Mouse (Mus musculus): ENCODE measurements around the gene Ppm1e. TPM values are rescaled to one million over a fixed set of nuclear protein-coding genes. Genes with fewer than 3 reads are reported as not detected.
"Not testable (repeated sequence)": the region's sequence is repeated elsewhere in the genome, so short reads cannot be mapped to it uniquely, and the experiment has no call there.

Ppm1e gene
- polyA plus RNA-seq, 1 experiment from 2014 or later, result 9.2 TPM

DNA sequence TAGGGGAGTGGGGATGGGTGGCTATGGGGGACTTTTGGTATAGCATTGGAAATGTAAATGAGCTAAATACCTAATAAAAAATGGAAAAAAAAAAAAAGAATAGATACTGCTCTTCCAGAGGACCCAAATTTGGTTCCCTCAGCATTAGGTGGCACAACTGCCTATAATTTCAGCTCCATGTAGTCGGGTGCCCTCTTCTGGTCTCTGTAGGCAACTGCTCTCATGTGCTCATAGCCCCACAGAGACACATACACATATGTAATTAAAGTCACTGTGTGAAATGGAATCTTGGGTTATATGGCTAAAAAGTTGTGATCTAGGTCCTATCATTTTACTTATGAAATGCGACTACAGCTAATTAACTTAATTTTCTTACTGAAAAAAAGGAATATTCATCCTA, 90.0 kb downstream of the Ppm1e start:
- Histone ChIP-seq H3K36me3 (no peaks in the 10 kb centered on the region), H3K4me3 (no peak overlapping the region), H3K4me1 (replicated peaks) (peaks cover 15% of the 10 kb centered on the region), H3K27ac (no peak overlapping the region), H3K9me3 (peaks cover 3% of the 10 kb centered on the region; the same call in 1 of the 2 replicates), H3K27me3 (ENCODE audit: insufficient read depth, poor library complexity, severe bottlenecking) (no peaks in the 10 kb centered on the region)
- no peak for DNase-seq (ENCODE audit: low spot score)
- WGBS, result 86% methylated on average over 2 of the region's 2 CpGs

DNA sequence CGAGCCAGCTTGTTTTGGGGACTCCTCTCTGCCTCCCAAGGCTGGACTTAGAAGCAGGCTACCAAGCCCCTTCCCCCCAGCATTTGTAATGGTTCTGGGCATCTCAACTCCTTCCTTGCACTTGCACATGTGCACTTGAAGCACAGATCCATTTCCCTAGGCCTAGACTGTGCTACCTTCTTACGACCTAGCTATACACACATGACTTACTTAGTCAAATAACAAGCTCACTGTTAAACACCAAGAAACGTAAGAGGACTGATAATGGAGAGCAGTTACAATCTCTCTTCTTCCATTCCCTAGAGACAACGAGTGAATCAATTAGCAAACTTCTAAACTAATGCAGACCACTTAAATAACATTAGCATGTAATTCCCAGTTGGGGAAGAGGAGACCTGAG, 92.6 kb downstream of the Ppm1e start:
- WGBS, result 81% methylated on average over 4 of the region's 4 CpGs

DNA sequence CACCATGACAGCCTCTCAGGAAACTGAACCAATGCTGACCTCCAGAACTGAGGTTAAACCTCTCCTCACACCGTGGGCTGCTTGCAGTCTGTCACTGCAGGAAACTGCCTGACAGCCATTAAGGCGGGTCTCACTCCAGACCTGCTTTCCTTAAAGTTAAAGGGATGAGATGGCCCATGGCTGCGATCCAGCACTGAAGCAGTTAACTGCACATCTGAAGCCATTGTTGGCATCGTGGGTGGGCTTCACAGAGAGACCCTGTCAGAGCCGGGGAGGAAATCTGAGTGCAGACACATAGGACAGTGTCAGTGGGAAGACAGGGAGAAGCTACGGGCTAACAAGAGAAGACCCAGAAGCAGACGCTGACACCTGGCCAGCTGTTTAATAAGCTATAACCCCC, 94.9 kb downstream of the Ppm1e start:
- no peaks in the 10 kb centered on the region for H3K9me3 ChIP-seq
- peaks cover 14% of the 10 kb centered on the region for H3K4me1 ChIP-seq (replicated peaks)
- no peak overlapping the region for H3K4me3 ChIP-seq
- 23% methylated on average over 7 of the region's 7 CpGs for WGBS
- H3K27ac ChIP-seq, result 0 out of 2 replicates have a peak overlapping the region, but pooled peaks have one; percentile 18
- peak; percentile 32 for DNase-seq (ENCODE audit: low spot score)
- no peaks in the 10 kb centered on the region for H3K36me3 ChIP-seq
- no peaks in the 10 kb centered on the region for H3K27me3 ChIP-seq (ENCODE audit: insufficient read depth, poor library complexity, severe bottlenecking)

More for the DNA sequence above, 92.6 kb downstream of the Ppm1e start:
- no peaks in the 10 kb centered on the region for H3K27me3 ChIP-seq (ENCODE audit: insufficient read depth, poor library complexity, severe bottlenecking)
- H3K4me3 ChIP-seq, result no peak overlapping the region
- no peaks in the 10 kb centered on the region for H3K36me3 ChIP-seq
- no peak for DNase-seq (ENCODE audit: low spot score)
- H3K4me1 ChIP-seq (replicated peaks), result peaks cover 19% of the 10 kb centered on the region
- H3K9me3 ChIP-seq, result no peaks in the 10 kb centered on the region
- H3K27ac ChIP-seq, result no peak overlapping the region

GRCm38 (mm10) chr11:87261705-87262104, 97.1 kb downstream of the Ppm1e start:
- not testable (repeated sequence) for DNase-seq (ENCODE audit: low spot score); H3K27ac ChIP-seq; H3K4me3 ChIP-seq; H3K36me3 ChIP-seq; H3K9me3 ChIP-seq; H3K27me3 ChIP-seq (ENCODE audit: insufficient read depth, poor library complexity, severe bottlenecking)
- H3K4me1 ChIP-seq (replicated peaks), result peaks cover 14% of the 10 kb centered on the region
- WGBS, result 78% methylated on average over 4 of the region's 4 CpGs

- WGBS, result 92% methylated on average over 10 of the region's 10 CpGs
- Histone ChIP-seq H3K4me3 (no peak overlapping the region), H3K36me3 (no peaks in the 10 kb centered on the region), H3K4me1 (replicated peaks) (peaks cover 14% of the 10 kb centered on the region), H3K9me3 (no peaks in the 10 kb centered on the region), H3K27ac (no peak overlapping the region), H3K27me3 (ENCODE audit: insufficient read depth, poor library complexity, severe bottlenecking) (no peaks in the 10 kb centered on the region)
- no peak for DNase-seq (ENCODE audit: low spot score)
These were observed 99.0 kb downstream of the Ppm1e start for GRCm38 (mm10) chr11:87259792-87260191.

DNA sequence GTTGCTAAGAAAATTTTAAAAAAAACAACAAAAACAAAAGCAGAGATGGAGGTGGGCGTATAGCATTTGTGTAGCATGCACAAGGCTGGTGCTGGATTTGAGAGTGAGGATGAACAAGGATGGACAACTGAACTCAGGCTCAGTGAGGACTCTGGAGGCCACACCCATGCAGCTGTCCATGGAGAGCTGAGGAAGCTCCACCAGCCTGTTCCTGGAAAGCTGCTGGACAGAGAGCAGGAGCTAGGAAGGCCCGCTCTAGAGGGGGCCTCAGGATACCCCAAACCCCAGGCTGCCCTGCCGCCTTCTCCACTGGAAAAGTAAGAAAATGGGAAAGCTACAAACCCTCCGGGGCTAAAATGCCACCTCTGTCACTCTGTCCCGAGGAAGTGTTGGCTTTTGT, 101.5 kb downstream of the Ppm1e start:
- Histone ChIP-seq H3K27me3 (ENCODE audit: insufficient read depth, poor library complexity, severe bottlenecking) (no peaks in the 10 kb centered on the region), H3K9me3 (no peaks in the 10 kb centered on the region), H3K27ac (no peak overlapping the region), H3K4me3 (no peak overlapping the region), H3K4me1 (replicated peaks) (no peaks in the 10 kb centered on the region), H3K36me3 (0 out of 2 replicates have a peak, but pooled peaks cover under 1% of the 10 kb centered on the region)
- 89% methylated on average over 5 of the region's 5 CpGs for WGBS
- DNase-seq (ENCODE audit: low spot score), result no peak

DNA sequence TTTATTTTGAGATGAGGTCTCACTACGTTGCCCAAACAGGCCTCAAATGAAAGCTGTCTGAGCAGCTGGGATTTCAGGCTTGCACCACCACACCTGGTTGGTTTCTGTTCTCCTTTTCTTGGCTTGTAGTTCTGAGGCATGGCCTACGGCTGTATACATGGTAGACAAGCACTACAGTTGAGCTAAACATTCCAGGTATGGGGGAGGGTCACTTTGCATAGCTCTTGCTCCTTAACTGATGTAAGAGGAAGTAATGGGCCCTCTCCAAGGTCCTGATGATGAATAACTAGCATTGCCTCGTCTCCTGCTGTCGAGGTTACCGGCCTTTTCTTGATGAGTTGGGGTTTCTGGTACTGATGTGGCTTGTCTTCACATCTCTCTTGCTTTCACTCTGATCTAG, 104.7 kb downstream of the Ppm1e start:
- no peak overlapping the region for H3K27ac ChIP-seq
- 0 out of 2 replicates have a peak, but pooled peaks cover 3% of the 10 kb centered on the region for H3K36me3 ChIP-seq
- H3K4me3 ChIP-seq, result no peak overlapping the region
- no peaks in the 10 kb centered on the region for H3K9me3 ChIP-seq
- H3K4me1 ChIP-seq (replicated peaks), result no peaks in the 10 kb centered on the region; the same call in 1 of the 2 replicates
- WGBS, result 66% methylated on average over 5 of the region's 5 CpGs
- no peak for DNase-seq (ENCODE audit: low spot score)
- no peaks in the 10 kb centered on the region for H3K27me3 ChIP-seq (ENCODE audit: insufficient read depth, poor library complexity, severe bottlenecking)

- WGBS, result 90% methylated on average over 6 of the region's 6 CpGs
- Histone ChIP-seq H3K27me3 (ENCODE audit: insufficient read depth, poor library complexity, severe bottlenecking) (no peaks in the 10 kb centered on the region), H3K4me3 (no peak overlapping the region), H3K36me3 (0 out of 2 replicates have a peak, but pooled peaks cover 3% of the 10 kb centered on the region), H3K9me3 (no peaks in the 10 kb centered on the region), H3K4me1 (replicated peaks) (no peaks in the 10 kb centered on the region; the same call in 1 of the 2 replicates), H3K27ac (no peak overlapping the region)
- no peak for DNase-seq (ENCODE audit: low spot score)
These were observed 105.5 kb downstream of the Ppm1e start for GRCm38 (mm10) chr11:87253294-87253693.

DNA sequence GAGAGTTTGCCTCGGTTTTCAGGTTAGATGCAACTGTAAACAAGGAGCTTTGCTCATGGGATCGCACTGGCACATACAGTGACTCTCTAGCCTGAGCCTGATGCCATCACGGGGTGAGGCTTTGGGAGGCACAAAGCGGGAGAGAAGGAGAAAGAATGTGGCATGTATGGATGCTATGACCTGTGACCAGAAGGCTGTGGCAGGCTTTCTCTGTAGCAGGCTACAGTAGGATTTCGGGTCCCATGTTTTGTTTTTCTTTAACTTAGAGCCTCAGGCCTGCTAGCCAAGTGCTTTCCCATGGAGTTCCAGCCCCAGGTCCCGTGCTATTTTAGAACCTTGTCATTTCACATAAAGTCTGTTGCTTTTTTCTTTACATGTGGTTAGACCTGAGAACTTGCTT, 108.7 kb downstream of the Ppm1e start:
- Histone ChIP-seq H3K36me3 (0 out of 2 replicates have a peak, but pooled peaks cover 3% of the 10 kb centered on the region), H3K9me3 (no peaks in the 10 kb centered on the region), H3K4me3 (no peak overlapping the region), H3K4me1 (replicated peaks) (peaks cover 7% of the 10 kb centered on the region; the same call in 1 of the 2 replicates), H3K27me3 (ENCODE audit: insufficient read depth, poor library complexity, severe bottlenecking) (no peaks in the 10 kb centered on the region), H3K27ac (no peak overlapping the region)
- no peak for DNase-seq (ENCODE audit: low spot score)
- 76% methylated on average over 6 of the region's 6 CpGs for WGBS

DNA sequence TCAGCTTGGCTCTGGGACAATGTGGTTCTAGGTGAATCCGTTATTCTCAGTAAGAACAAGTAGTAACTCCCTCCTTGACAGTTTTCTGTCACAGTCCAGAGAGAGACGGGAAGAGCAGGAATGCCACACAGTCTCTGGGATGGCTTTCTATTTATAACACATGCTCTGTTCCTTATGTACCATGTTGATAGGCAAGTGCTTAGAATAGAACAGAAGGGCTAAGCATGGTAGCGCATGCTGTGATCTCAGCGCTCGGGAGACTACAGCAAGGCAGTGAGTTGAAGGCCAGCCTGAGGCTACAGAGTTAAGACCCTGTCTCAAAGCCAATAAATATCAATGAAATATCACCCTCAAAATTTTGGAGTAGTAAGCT, 111.3 kb downstream of the Ppm1e start:
- Histone ChIP-seq H3K27me3 (ENCODE audit: insufficient read depth, poor library complexity, severe bottlenecking) (no peaks in the 10 kb centered on the region), H3K27ac (no peak overlapping the region), H3K36me3 (0 out of 2 replicates have a peak, but pooled peaks cover 7% of the 10 kb centered on the region), H3K4me3 (no peak overlapping the region), H3K4me1 (replicated peaks) (peaks cover 7% of the 10 kb centered on the region; the same call in 1 of the 2 replicates), H3K9me3 (no peaks in the 10 kb centered on the region)
- DNase-seq (ENCODE audit: low spot score), result no peak
- WGBS, result 74% methylated on average over 5 of the region's 5 CpGs

DNA sequence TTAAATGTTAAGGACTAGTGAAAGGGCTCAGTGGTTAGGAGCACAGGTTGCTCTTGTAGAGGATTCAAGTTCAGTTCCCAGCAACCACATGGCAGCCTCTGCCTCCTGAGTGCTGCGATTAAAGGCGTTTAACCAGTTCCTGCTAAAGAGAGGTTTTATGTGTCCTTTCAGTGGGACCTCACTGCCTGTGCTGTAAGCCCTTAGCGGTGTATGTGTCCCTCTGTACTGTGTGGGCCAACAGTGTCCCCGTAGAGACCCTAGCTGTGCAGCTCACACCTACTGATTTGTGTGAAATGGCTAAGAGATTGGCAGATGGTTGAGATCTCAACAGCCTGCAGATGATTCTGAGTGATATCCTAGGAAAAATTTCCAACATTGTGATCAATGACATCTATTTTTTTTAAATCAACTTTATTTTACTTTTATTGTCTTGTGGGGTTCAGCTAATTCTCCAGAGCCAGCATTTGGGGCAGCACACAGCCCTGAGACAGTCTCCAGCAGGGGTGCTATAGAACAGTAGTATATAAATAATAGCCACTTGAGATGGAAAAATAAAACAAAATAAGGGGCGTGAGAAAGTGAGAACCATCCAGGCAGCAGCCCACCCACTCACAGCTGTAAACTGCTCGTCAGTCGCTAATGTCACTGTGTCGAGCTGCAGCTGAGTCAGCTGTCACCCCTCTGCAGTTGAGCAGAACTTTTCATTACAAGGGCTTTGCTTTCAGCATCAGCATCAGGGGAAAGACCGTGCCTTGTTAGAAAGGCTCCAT, 111.9 kb downstream of the Ppm1e start:
- H3K4me1 ChIP-seq (replicated peaks), result peaks cover 7% of the 10 kb centered on the region; the same call in 1 of the 2 replicates
- no peak for DNase-seq (ENCODE audit: low spot score)
- no peaks in the 10 kb centered on the region for H3K27me3 ChIP-seq (ENCODE audit: insufficient read depth, poor library complexity, severe bottlenecking)
- WGBS, result 58% methylated on average over 9 of the region's 9 CpGs
- H3K9me3 ChIP-seq, result no peaks in the 10 kb centered on the region
- no peak overlapping the region for H3K27ac ChIP-seq
- no peak overlapping the region for H3K4me3 ChIP-seq
- 0 out of 2 replicates have a peak, but pooled peaks cover 8% of the 10 kb centered on the region for H3K36me3 ChIP-seq

DNA sequence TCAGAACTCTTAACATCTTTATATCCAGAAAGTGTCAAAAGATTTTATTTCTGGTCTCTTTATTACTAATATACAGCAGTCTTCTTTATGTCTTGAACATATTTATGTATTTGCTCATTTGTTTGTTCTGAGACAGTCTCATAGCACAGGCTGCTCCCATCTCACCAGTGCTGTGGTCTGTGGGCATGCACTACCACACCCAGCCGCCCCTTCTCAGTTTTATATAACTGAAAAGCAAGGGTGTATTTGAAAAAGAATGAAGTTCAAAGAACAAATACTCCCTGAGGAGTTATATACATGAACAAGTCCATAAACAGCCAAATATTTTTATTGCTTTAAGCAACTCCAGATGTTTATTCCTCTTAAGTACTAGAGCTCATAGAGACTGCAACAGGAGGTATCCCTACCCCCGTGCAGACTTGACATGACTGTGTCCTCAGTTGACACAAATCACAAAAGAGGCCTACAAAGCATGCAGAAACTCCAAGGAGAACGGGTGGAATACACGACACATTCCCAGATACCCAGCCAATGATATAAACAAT, 112.6 kb downstream of the Ppm1e start:
- Histone ChIP-seq H3K27ac (no peak overlapping the region), H3K27me3 (ENCODE audit: insufficient read depth, poor library complexity, severe bottlenecking) (no peaks in the 10 kb centered on the region), H3K9me3 (no peaks in the 10 kb centered on the region), H3K4me3 (no peak overlapping the region), H3K36me3 (peaks cover 13% of the 10 kb centered on the region), H3K4me1 (replicated peaks) (peaks cover 7% of the 10 kb centered on the region; the same call in 1 of the 2 replicates)
- 75% methylated on average over 4 of the region's 4 CpGs for WGBS
- no peak for DNase-seq (ENCODE audit: low spot score)

- DNase-seq (ENCODE audit: low spot score), result no peak
- Histone ChIP-seq H3K4me1 (replicated peaks) (0 out of 2 replicates have a peak, but pooled peaks cover 8% of the 10 kb centered on the region), H3K27me3 (ENCODE audit: insufficient read depth, poor library complexity, severe bottlenecking) (no peaks in the 10 kb centered on the region), H3K4me3 (no peak overlapping the region), H3K9me3 (no peaks in the 10 kb centered on the region), H3K27ac (no peak overlapping the region), H3K36me3 (peaks cover 22% of the 10 kb centered on the region)
- 89% methylated on average over 9 of the region's 9 CpGs for WGBS
These were observed 113.5 kb downstream of the Ppm1e start for GRCm38 (mm10) chr11:87245171-87245840.
